Mouse (Mus musculus): ENCODE results near the gene Itga7. TPM values are rescaled to one million over a fixed set of nuclear protein-coding genes. Genes with fewer than 3 reads are reported as not detected.

Itga7 gene
- polyA plus RNA-seq, 1 experiment from 2014 or later: 2.1 TPM

DNA sequence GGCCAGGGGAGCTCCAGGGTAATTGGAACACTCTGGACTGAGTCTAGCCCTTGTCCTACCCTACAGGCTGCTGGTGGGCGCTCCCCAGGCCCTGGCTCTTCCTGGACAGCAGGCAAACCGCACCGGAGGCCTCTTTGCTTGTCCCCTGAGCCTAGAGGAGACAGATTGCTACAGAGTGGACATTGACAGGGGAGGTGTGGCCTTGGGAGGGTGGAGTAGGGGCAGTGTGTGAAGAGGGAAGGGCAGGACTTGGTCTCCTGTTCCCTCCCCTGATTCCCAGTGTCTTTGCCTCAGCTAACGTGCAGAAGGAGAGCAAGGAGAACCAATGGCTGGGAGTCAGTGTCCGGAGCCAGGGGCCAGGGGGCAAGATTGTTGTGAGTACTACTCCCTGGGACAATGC lies 5.4 kb downstream of the Itga7 start:
- Histone ChIP-seq H3K27me3 (peaks cover 37% of the 10 kb centered on the region), H3K9ac (replicated peaks) (no peak overlapping the region), H3K9me3 (no peaks in the 10 kb centered on the region), H3K4me3 (no peak overlapping the region), H3K36me3 (no peaks in the 10 kb centered on the region), H3K4me1 (peaks cover 4% of the 10 kb centered on the region), H3K27ac (replicated peaks) (no peak overlapping the region), H3K4me2 (replicated peaks) (no peak overlapping the region)
- no peak for ATAC-seq (ENCODE audit: low FRiP score, low read depth)
- WGBS: 74% methylated on average over 5 of the region's 5 CpGs

DNA sequence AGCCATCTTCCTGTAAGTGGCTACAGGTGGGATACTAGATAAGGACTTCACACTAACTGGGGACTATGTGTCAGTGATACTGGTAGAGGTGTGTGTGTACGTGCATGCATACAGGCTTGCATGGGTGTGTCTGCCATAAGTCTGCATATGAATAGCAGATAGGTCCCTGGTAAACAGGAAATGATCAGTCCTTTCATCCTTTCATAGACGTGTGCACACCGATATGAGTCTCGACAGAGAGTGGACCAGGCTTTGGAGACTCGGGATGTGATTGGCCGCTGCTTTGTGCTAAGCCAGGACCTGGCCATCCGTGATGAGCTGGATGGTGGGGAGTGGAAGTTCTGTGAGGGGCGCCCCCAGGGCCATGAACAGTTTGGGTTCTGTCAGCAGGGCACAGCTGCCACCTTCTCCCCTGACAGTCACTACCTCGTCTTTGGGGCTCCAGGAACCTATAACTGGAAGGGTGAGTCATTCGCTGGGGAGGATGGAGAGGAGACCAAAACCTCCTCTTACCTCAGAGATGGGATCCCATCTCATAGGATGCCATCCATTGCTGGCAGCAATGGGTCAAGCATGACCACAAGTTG lies 7.0 kb downstream of the Itga7 start:
- Histone ChIP-seq H3K9me3 (no peaks in the 10 kb centered on the region), H3K4me3 (no peak overlapping the region), H3K27ac (replicated peaks) (no peak overlapping the region), H3K4me2 (replicated peaks) (no peak overlapping the region), H3K4me1 (no peaks in the 10 kb centered on the region), H3K9ac (replicated peaks) (no peak overlapping the region), H3K27me3 (peaks cover 22% of the 10 kb centered on the region), H3K36me3 (no peaks in the 10 kb centered on the region)
- ATAC-seq (ENCODE audit: low FRiP score, low read depth): no peak
- WGBS: 85% methylated on average over 10 of the region's 10 CpGs

DNA sequence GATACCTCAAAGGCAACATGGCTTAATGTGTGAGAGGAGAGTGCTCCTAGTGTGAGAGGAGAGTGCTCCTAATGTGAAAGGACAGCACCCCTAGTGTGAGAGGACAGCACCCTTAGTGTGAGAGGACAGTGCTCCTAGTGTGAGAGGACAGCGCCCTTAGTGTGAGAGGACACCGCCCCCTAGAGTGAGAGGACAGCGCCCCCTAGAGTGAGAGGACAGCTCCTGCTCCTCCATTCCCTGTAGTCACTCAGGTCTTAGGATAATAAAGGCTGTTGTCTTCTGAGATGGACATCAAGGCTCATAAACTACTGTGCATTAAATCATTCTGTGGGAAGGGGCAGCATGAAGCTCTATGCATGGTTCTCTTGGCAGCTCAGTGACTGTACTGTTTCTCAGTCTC lies 12.1 kb downstream of the Itga7 start:
- ATAC-seq (ENCODE audit: low FRiP score, low read depth): no peak
- H3K4me1 ChIP-seq: no peaks in the 10 kb centered on the region
- no peaks in the 10 kb centered on the region for H3K9me3 ChIP-seq
- no peak overlapping the region for H3K9ac ChIP-seq (replicated peaks)
- H3K4me3 ChIP-seq: no peak overlapping the region
- H3K27me3 ChIP-seq: no peaks in the 10 kb centered on the region
- H3K36me3 ChIP-seq: no peaks in the 10 kb centered on the region
- no peak overlapping the region for H3K4me2 ChIP-seq (replicated peaks)
- H3K27ac ChIP-seq (replicated peaks): no peak overlapping the region
- WGBS: 25% methylated on average over 3 of the region's 3 CpGs

DNA sequence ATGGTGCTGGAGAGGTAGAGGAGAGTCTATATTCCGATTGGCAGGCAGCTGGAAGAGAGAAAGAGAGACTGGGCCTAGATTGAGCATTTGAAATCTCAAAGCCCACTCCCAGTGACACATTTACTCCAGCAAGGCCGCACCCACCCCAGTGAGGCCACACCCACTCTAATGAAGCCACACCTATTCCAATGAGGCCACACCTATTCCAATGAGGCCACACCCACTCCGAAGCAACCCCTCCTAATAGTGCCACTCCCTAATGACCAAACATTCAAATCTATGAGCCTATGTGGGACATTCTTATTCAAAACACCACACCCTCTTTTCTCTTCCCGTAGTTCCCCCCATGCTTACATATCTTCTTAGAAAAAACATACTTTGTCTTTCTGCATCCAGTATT lies 13.9 kb downstream of the Itga7 start:
- no peak overlapping the region for H3K9ac ChIP-seq (replicated peaks)
- H3K4me3 ChIP-seq: no peak overlapping the region
- 92% methylated on average over 4 of the region's 4 CpGs for WGBS

DNA sequence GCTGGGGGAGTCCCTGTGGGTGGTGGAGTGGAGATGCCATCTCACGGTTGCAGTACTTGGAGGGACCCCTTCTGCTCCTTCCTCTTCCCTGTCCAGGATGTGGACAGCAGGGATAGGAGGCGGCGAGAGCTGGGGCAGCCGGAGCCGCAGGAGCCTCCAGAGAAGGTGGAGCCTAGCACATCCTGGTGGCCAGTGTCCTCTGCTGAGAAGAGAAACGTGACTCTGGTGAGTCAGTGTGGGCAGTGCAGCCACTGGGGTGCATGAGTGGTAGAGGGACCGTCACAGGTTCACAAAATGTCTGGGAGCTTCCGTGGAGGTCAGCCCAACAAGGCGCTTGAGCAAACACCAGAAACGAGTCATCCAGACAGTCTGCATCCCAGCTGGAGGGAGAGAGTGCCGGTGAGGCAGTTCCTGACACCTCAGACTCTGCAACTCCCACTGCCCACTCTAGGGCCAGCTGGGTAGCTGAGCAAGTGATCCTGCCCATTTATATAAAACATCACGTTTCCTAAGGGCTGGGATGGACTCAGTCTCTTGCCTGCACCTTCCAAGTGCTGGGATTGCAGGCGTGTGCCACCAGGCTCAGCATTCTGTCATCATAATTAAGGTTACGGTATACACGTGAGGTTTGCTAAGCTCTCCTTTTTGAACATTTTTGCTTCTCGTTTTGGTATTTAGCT lies 16.7 kb downstream of the Itga7 start:
- Histone ChIP-seq H3K9ac (replicated peaks) (no peak overlapping the region), H3K36me3 (no peaks in the 10 kb centered on the region), H3K27me3 (no peaks in the 10 kb centered on the region), H3K4me3 (no peak overlapping the region), H3K4me1 (no peaks in the 10 kb centered on the region), H3K4me2 (replicated peaks) (no peak overlapping the region), H3K9me3 (no peaks in the 10 kb centered on the region), H3K27ac (replicated peaks) (no peak overlapping the region)
- no peak for ATAC-seq (ENCODE audit: low FRiP score, low read depth)
- 74% methylated on average over 16 of the region's 16 CpGs for WGBS

More for the DNA sequence above, 13.9 kb downstream of the Itga7 start:
- no peaks in the 10 kb centered on the region for H3K4me1 ChIP-seq
- H3K4me2 ChIP-seq (replicated peaks): no peak overlapping the region
- no peaks in the 10 kb centered on the region for H3K9me3 ChIP-seq
- no peak overlapping the region for H3K27ac ChIP-seq (replicated peaks)
- no peaks in the 10 kb centered on the region for H3K36me3 ChIP-seq
- ATAC-seq (ENCODE audit: low FRiP score, low read depth): no peak
- H3K27me3 ChIP-seq: no peaks in the 10 kb centered on the region

DNA sequence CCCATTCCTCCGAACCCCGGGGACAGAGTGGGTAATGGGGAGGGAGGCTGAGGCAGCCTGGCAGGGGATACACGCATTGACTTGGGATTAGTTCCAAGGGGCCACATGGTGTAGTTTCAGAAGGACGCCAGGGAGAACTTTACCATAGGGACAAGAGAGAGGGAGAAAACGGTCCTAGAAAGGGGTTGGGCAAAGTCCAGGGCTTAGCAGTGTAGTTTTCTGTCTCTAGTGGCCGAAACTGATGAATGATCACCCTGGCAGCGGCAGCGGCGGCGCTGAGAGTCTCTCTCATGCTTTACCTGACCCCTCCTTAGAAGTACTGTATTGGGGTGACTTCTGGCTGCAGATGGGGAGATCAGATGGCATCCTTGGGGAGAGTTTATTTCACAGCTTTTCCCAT lies 24.7 kb downstream of the Itga7 start:
- no peak overlapping the region for H3K4me2 ChIP-seq (replicated peaks)
- no peaks in the 10 kb centered on the region for H3K27me3 ChIP-seq
- no peak for ATAC-seq (ENCODE audit: low FRiP score, low read depth)
- H3K27ac ChIP-seq (replicated peaks): no peak overlapping the region
- no peak overlapping the region for H3K9ac ChIP-seq (replicated peaks)
- H3K9me3 ChIP-seq: no peaks in the 10 kb centered on the region
- WGBS: 84% methylated on average over 10 of the region's 10 CpGs
- H3K4me3 ChIP-seq: no peak overlapping the region
- H3K36me3 ChIP-seq: no peaks in the 10 kb centered on the region
- H3K4me1 ChIP-seq: no peaks in the 10 kb centered on the region

DNA sequence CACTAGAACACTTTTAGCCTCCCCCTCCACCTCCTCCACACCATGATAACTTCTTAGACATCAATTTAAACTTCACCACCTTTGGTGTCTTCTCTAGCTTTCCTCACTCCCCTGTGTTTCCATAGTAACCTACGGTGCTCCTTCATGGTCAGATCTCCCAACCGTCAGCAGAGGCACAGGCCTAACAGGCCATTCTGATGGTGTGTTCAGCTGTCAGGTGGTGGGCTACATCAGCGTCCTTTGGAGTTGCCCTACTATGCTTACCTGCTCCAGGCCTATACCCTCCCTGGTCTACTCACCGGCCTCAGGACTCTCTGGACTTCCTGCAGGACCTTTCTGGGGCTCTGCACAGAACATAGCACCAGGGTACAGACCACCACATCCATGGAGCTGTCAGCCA lies 26.5 kb downstream of the Itga7 start:
- H3K27me3 ChIP-seq: no peaks in the 10 kb centered on the region
- WGBS: 87% methylated on average over 4 of the region's 4 CpGs
- no peaks in the 10 kb centered on the region for H3K36me3 ChIP-seq
- H3K27ac ChIP-seq (replicated peaks): no peak overlapping the region
- no peaks in the 10 kb centered on the region for H3K4me1 ChIP-seq
- no peak for ATAC-seq (ENCODE audit: low FRiP score, low read depth)
- no peaks in the 10 kb centered on the region for H3K9me3 ChIP-seq
- no peak overlapping the region for H3K4me2 ChIP-seq (replicated peaks)
- no peak overlapping the region for H3K4me3 ChIP-seq
- H3K9ac ChIP-seq (replicated peaks): no peak overlapping the region

DNA sequence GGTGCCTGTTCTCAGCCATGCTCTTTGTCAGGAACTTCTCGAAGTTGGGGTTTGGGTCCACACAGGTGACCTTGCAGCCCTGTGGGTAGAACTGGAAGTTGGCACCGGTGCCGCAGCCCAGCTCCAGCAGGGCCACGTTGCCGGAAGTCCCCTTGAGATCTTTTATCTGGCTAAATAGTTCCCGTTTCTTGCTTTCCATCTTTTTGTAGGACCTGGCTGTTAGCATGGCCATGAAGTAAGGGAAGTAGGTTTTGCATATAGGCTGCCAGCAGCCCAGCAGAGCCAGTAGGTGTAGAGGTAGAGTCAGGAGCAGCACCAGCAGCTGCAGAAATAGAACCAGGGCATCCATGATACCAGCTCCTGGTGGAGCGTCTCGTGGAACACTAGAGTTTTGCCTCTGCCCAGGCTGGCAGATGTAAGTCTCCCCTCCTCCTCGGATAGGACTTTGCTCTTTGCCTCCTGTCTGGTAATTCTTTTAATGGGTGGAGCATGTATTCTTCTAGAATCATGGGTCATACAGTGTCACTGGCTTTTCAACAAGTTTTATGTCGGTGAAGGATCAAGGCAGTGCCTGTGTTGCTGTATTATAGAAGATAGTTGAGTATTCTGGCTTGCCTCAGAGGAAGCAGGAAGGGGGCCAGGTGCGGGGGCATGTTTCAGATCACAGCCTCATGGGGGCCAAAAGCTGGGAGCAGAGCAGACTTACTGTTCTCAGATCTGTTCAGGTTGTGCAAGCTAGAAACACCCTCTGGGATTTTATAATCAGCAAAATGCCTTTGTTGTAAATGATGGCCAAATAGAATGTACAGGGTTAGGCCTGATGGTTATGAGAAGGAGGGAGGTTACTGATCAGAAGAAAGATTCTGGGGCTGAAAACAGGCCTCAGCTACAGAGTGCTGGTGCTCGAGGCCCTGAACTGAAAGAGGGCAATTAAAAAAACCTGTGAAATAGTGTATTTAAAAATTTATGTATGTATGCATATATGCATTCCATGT lies 27.3 kb downstream of the Itga7 start, which contains the start of gene Mettl7b:
Mettl7b (minus strand) TSS at position 399 of the 995 bp plus-strand sequence.
- H3K4me3 ChIP-seq: no peak within 1 kb of the TSS
- H3K27ac ChIP-seq (replicated peaks): no peak within 1 kb of the TSS
- H3K9me3 ChIP-seq: no peaks in the 10 kb centered on the region
- no peaks in the 10 kb centered on the region for H3K36me3 ChIP-seq
- no peak for ATAC-seq (ENCODE audit: low FRiP score, low read depth)
- H3K27me3 ChIP-seq: no peaks in the 10 kb centered on the region
- H3K9ac ChIP-seq (replicated peaks): no peak within 1 kb of the TSS
- H3K4me2 ChIP-seq (replicated peaks): no peak within 1 kb of the TSS
- no peaks in the 10 kb centered on the region for H3K4me1 ChIP-seq
- WGBS: 85% methylated on average over 12 of the region's 12 CpGs

DNA sequence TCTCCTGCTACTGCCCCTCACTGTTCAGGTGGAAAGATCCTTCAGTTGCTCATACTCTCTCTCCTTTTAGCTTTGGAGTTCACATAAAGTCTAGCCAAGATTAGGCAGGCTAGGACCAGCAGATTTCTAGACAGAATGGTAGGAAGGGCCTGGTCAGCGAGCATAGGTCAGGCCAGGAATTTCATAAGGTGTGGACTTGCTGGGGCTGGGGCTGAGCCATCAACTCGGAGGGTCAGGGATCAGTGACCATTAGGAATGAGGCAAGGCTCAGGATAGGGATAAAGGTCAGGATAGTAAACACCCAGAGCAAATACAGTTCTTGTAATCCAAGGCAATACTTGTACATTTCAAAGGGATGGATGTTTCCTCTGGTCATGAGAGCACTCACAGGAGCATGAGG lies 31.3 kb downstream of the Itga7 start:
- Histone ChIP-seq H3K27me3 (no peaks in the 10 kb centered on the region), H3K9ac (replicated peaks) (no peak overlapping the region), H3K4me3 (no peak overlapping the region), H3K27ac (replicated peaks) (no peak overlapping the region), H3K9me3 (no peaks in the 10 kb centered on the region), H3K4me1 (no peaks in the 10 kb centered on the region), H3K4me2 (replicated peaks) (no peak overlapping the region), H3K36me3 (no peaks in the 10 kb centered on the region)
- no peak for ATAC-seq (ENCODE audit: low FRiP score, low read depth)
- WGBS: 68% methylated on average over 2 of the region's 2 CpGs

DNA sequence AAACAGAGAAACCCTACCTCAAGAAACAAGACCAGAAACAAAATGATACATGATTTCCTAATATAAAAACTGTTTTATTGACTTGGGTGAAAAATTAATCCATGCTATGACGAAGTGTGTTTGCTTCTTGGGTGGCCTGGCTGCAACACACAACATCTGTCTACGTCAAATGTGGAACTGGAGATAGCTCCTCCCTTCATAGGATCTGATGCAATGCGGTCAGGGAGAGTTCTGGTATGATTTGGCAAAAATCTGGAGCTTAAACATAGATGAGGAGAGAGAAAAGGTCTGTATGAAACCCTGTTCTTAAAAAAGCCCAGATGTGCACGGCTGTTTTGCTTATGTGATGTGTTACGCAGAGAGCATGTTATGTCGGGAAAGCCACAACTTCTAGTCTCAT lies 32.3 kb downstream of the Itga7 start:
- Histone ChIP-seq H3K27ac (replicated peaks) (no peak overlapping the region), H3K4me3 (no peak overlapping the region), H3K36me3 (no peaks in the 10 kb centered on the region), H3K9me3 (no peaks in the 10 kb centered on the region), H3K4me2 (replicated peaks) (no peak overlapping the region), H3K4me1 (no peaks in the 10 kb centered on the region), H3K27me3 (peaks cover 3% of the 10 kb centered on the region; the same call in 1 of the 2 replicates), H3K9ac (replicated peaks) (no peak overlapping the region)
- 88% methylated on average over 6 of the region's 6 CpGs for WGBS
- ATAC-seq (ENCODE audit: low FRiP score, low read depth): no peak

DNA sequence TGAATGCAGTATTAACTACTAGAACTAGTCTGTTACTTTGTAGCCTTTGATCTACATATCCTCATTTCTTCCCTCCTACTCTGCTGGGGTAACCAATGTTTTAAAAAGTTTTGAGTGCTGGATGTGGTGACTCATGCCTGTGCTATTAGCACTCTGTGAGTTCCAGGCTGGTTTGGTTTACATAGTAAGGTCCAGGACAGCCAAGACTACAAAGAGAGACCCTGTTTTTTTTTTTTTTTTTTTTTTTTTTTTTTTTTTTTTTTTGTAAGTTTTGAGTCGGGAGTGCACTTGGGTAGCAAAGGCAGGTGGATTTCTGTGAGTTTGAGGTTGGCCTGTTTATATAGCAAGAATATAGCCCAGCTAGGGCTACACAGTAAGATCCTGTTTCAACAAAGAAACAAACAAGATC lies 34.7 kb downstream of the Itga7 start:
- H3K4me1 ChIP-seq: no peaks in the 10 kb centered on the region
- ATAC-seq (ENCODE audit: low FRiP score, low read depth): no peak
- H3K27me3 ChIP-seq: peaks cover 3% of the 10 kb centered on the region; the same call in 1 of the 2 replicates
- WGBS: 63% methylated on average over 1 of the region's 1 CpGs
- H3K4me2 ChIP-seq (replicated peaks): no peak overlapping the region
- H3K4me3 ChIP-seq: no peak overlapping the region
- no peaks in the 10 kb centered on the region for H3K36me3 ChIP-seq
- no peaks in the 10 kb centered on the region for H3K9me3 ChIP-seq
- no peak overlapping the region for H3K27ac ChIP-seq (replicated peaks)
- no peak overlapping the region for H3K9ac ChIP-seq (replicated peaks)

DNA sequence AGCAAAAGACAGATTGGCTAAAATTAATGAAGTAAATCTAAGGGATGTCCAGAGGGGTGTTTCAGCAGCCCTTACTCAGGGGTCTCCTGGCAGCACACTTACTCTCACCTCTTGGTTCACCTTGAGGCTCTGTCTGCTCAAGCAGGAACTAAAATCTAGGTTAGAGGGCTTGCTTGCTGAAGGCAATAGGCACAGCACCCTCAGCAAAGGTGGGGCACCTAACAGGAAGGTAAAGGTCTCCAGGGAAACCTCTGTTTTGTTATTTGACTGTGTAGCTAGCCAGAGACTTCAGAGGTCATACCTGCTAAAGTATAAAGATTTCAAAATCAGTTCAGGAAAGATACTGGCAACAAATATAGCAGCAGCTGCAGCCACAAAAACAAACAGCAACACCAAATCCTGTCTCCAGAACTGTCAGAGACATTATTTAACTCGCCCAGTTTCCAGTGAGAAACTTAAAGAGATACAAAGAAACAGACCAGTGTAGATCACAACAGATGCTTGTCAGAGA lies 37.2 kb downstream of the Itga7 start:
- H3K9ac ChIP-seq (replicated peaks): no peak overlapping the region
- 71% methylated on average over 1 of the region's 1 CpGs for WGBS

More for the DNA sequence above, 37.2 kb downstream of the Itga7 start:
- no peak overlapping the region for H3K27ac ChIP-seq (replicated peaks)
- no peaks in the 10 kb centered on the region for H3K4me1 ChIP-seq
- no peak for ATAC-seq (ENCODE audit: low FRiP score, low read depth)
- no peaks in the 10 kb centered on the region for H3K9me3 ChIP-seq
- no peak overlapping the region for H3K4me3 ChIP-seq
- no peak overlapping the region for H3K4me2 ChIP-seq (replicated peaks)
- H3K27me3 ChIP-seq: peaks cover 3% of the 10 kb centered on the region; the same call in 1 of the 2 replicates
- H3K36me3 ChIP-seq: no peaks in the 10 kb centered on the region

All from midbrain, embryonic 12.5 days (tissue).